Mouse (Mus musculus) cerebellum, adult 2 months (tissue): Measurements from ENCODE around the gene Nkpd1.

ENCODE experiments used
- CTCF ChIP-seq: fragments of 200-500 bp; IDR thresholded peaks from 2 replicates; pipeline ENCODE4 v1.5.1; 2011; ENCODE audit warnings: low read depth, mild to moderate bottlenecking, control low read depth, low read length, moderate library complexity, borderline replicate concordance; ENCODE audit not compliant: insufficient read depth
- POLR2A ChIP-seq: fragments of 200-500 bp; IDR thresholded peaks from 2 replicates; pipeline ENCODE4 v1.6.1; 2011; ENCODE audit warnings: low read length, control low read depth, borderline replicate concordance; ENCODE audit not compliant: insufficient read depth

DNA sequence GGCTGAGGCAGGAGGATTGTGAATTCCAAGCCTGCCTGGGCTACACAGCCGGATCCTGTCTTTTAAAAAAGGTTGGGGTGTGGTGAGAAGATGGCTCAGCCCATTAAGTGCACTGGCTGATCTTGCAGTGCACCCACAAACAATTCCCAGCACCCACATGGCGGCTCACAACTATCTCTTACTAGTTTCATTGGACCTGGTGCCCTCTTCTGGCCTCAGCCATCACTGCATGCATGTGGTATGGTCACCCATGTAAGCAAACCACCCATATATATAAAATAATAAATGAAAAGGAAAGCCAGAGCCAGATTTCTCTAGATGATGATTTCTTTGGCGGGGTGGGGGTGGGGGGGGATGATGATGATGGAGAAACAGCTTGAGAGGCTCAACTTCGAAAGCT lies 46.8 kb downstream of the Nkpd1 start:
- TF ChIP-seq CTCF (no peak; the same call in 1 of the 2 replicates), POLR2A (no peak)
